Mouse (Mus musculus): ENCODE data around the gene Gpam.

Gpam gene

DNA sequence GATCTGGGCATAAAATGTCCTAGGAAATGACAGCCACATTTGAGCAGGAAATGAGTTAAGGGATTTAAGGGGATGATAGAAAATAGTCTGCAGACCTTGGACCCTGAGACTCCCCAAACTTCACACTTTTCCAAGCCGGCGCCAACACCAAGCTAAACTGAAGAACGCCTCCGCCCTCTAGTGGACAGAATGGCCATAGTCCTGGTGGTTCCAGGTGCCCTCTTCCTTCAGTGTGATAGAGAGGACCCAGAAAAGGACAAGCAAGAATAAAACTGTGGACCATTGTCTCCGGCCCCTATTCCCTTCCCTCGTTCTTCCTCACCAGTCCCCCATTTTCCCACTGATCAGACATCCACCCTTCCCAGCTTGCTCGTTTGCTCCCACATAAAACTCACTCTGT lies 66.1 kb downstream of the Gpam start:
- ATAC-seq (ENCODE audit: low TSS enrichment), result peak; percentile 86

DNA sequence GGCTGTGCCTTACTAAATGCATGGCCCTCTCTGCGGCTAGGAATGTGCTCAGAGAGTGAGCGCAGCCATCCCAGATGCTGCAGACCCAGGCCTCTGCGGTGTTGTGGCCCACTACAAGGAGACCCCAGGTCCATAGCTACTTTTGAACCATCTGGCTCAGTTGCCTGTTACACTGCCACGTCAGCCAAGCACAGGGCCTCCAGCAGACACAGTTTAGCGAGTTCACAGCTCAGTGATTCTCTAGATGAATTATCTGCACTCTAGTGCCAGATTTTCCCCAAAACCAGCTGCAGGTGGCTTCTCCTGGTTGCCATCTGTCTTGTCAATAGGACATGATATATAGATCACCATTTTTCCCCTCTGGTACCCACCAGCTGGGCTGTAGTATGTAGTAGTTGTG lies 69.6 kb downstream of the Gpam start:
- ATAC-seq (ENCODE audit: low TSS enrichment), result no peak

DNA sequence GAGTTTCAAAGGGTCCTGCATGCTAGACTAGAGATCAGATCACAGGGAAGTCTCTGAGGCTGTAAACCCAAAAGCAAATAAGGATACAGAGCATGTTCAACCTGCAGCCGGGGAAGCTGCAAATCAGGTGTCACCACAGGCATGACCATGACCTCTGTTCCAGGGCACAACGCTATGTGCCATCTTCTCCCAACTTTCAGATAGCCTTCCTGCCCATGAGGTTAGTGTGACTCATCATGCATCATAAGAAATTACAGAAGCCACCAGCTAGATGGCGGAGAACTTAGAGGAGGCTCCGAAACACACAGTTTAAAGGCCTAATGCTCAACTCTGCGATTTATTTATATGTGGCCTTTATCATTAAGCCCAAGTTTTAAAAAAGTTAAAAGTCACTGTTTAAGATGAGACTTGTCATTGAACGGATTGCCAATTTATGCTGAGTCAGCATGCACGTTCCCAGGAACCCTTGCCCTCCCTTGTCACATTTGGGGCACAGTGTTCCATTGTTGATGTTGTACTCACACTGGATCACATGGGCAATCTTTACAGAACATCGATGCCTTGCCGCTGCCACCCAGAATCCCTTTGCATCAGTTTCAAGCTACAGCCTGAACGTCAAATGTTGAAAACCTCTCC lies 71.3 kb downstream of the Gpam start:
- no peak for ATAC-seq (ENCODE audit: low TSS enrichment)

- ATAC-seq (ENCODE audit: low TSS enrichment), result peak; percentile 59
Observed at GRCm38 (mm10) chr19:55053163-55053562, 73.9 kb downstream of the Gpam start.

- ATAC-seq (ENCODE audit: low TSS enrichment), result no peak
Observed at GRCm38 (mm10) chr19:55037406-55037805, 89.6 kb downstream of the Gpam start.

DNA sequence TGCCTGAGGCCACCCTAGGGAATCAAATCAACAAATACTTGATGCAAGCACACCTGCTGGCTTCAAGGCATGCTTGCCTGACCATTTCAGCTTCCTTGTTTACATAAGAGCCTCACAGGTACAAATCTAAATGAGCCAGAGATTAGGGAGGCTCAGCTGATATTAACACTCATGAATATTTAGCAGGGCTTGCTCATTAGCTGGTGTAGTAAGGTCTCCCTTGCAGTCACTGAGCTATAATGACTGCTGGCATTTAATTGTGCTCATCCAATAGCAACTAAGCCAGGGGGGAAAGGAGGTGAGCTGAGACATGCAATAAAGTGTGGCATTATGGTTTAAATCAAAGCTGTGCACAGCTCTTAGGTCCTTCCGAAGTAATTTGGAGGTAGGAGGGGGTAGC lies 108.2 kb downstream of the Gpam start:
- no peak for ATAC-seq (ENCODE audit: low TSS enrichment)
